ENCODE assay signal across 9 mouse cellular contexts in the genomic region with DNA sequence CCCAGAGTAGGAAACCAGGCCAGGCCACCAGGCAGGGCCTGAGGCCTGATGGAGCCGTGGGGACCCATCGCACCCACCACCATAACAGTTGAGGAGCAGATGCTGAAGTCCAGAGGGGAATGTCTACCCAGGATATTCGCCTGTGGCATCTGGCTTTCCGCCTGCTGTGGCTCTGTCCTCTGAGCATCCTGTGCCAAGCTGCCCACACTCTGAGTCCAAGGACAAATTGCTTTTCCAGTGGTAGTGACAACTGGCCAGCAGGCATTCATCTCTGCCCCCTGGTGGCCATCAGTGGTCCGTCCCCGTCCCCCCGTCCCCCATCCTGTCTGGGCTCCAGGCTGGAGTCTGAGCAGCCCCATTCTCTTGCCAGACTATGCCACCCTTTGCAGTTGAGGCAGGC. TPM values are rescaled to one million over a fixed set of nuclear protein-coding genes. Genes with fewer than 3 reads are reported as not detected.
DNase-seq lines count a peak whose midpoint lies in the region; ATAC-seq and TF ChIP-seq lines count a peak whose summit lies in the region.
"Had no signal": no experiment of that assay in that cellular context is flagged by ENCODE, and none has a peak within 500 bp of the region (broad histone marks: within the 10 kb centered on the region; RNA-seq: fewer than 3 reads in every experiment).

No protein-coding gene starts in this region.

- no peak overlapping the region for H3K4me3 ChIP-seq in kidney, embryonic 15.5 days (replicated peaks)
- H3K4me3 ChIP-seq in ES-E14 (ENCODE audit: insufficient read depth in 1 of 2, low read depth in 1 of 2, low read length in 2 of 2, poor library complexity in 1 of 2, severe bottlenecking in 1 of 2) = no peak overlapping the region
- H3K4me3 ChIP-seq in midbrain, postnatal 0 days (ENCODE audit: low read depth, low read length) = no peak overlapping the region
- H3K4me3 ChIP-seq: liver, embryonic 15.5 days had no signal

- H3K4me2 ChIP-seq in kidney, embryonic 15.5 days = no peak overlapping the region
- no peak overlapping the region for H3K4me2 ChIP-seq in midbrain, postnatal 0 days (ENCODE audit: low read depth, low read length, poor library complexity, severe bottlenecking)
- H3K4me2 ChIP-seq: liver, embryonic 15.5 days had no signal

- no peaks in the 10 kb centered on the region for H3K27me3 ChIP-seq in kidney, embryonic 15.5 days
- no peaks in the 10 kb centered on the region for H3K27me3 ChIP-seq in midbrain, postnatal 0 days (ENCODE audit: insufficient read depth, low read length)
- H3K27me3 ChIP-seq: liver, embryonic 15.5 days had no signal

- peak; percentile 78 for DNase-seq in kidney, adult 18-20 months
- no peak for DNase-seq in ES-E14 (ENCODE audit: low read depth, low spot score)
- peak; percentile 76 to 78 for DNase-seq in cerebellum, postnatal 10 days
- peak; percentile 72 to 73 for DNase-seq in gastrocnemius, postnatal 4 days (ENCODE audit: low spot score in 2 of 2)
- peak; percentile 73 to 79 for DNase-seq in layer of hippocampus, postnatal 10 days (ENCODE audit: low spot score in 2 of 2)
- DNase-seq in midbrain, postnatal 0 days (ENCODE audit: low spot score) = peak; percentile 71
- DNase-seq in thymus, postnatal 36 days = peak; percentile 53 to 58

- ATAC-seq in kidney, embryonic 15.5 days (replicated peaks; ENCODE audit: low FRiP score) = no peak
- ATAC-seq in midbrain, postnatal 0 days (ENCODE audit: low FRiP score) = no peak

- no peak overlapping the region for H3K27ac ChIP-seq in kidney, embryonic 15.5 days
- H3K27ac ChIP-seq in ES-E14 (ENCODE audit: insufficient read depth, low read depth, low read length, poor library complexity, severe bottlenecking) = no peak overlapping the region
- no peak overlapping the region for H3K27ac ChIP-seq in midbrain, postnatal 0 days (ENCODE audit: low read depth, low read length)
- H3K27ac ChIP-seq: liver, embryonic 15.5 days had no signal

- WGBS in kidney, embryonic 15.5 days = 60% methylated on average over 7 of the region's 7 CpGs
- 60% methylated on average over 7 of the region's 7 CpGs for WGBS in midbrain, postnatal 0 days

- peak; percentile 74 for TF ChIP-seq CTCF in midbrain, postnatal 0 days (IDR thresholded peaks at IDR 0.05)

- H3K9me3 ChIP-seq in kidney, embryonic 15.5 days (replicated peaks) = no peaks in the 10 kb centered on the region
- no peaks in the 10 kb centered on the region for H3K9me3 ChIP-seq in ES-E14 (ENCODE audit: control insufficient read depth, insufficient read depth, low read depth, low read length)
- H3K9me3 ChIP-seq in midbrain, postnatal 0 days (ENCODE audit: low read length) = no peaks in the 10 kb centered on the region
- H3K9me3 ChIP-seq: liver, embryonic 15.5 days had no signal

- H3K4me1 ChIP-seq in kidney, embryonic 15.5 days = peaks cover 71% of the 10 kb centered on the region
- peaks cover 0 to 7% of the 10 kb centered on the region in 2 experiments; a peak in 1 of 4 replicates for H3K4me1 ChIP-seq in ES-E14 (ENCODE audit: control insufficient read depth in 2 of 2, insufficient read depth in 2 of 2, low read length in 2 of 2, poor library complexity in 1 of 2)
- peaks cover 15% of the 10 kb centered on the region for H3K4me1 ChIP-seq in midbrain, postnatal 0 days (ENCODE audit: insufficient read depth, low read length)

- H3K36me3 ChIP-seq in kidney, embryonic 15.5 days = peaks cover 56% of the 10 kb centered on the region
- no peaks in the 10 kb centered on the region for H3K36me3 ChIP-seq in ES-E14 (ENCODE audit: control insufficient read depth, insufficient read depth, low read length, poor library complexity, severe bottlenecking)
- 0 out of 2 replicates have a peak, but pooled peaks cover 6% of the 10 kb centered on the region for H3K36me3 ChIP-seq in midbrain, postnatal 0 days (ENCODE audit: insufficient read depth, low read length)

- no peak overlapping the region for H3K9ac ChIP-seq in kidney, embryonic 15.5 days
- H3K9ac ChIP-seq in ES-E14 (ENCODE audit: insufficient read depth, low read depth, low read length, poor library complexity, severe bottlenecking) = no peak overlapping the region
- H3K9ac ChIP-seq in midbrain, postnatal 0 days (replicated peaks; ENCODE audit: low read length, poor library complexity, severe bottlenecking) = no peak overlapping the region
- H3K9ac ChIP-seq: liver, embryonic 15.5 days had no signal

- in situ Hi-C loops in ES-E14 (cut with MboI; ENCODE audit: low sequenced_read_pairs in 2 of 2, unreplicated experiment in 2 of 2) = no loop called here

TF ChIP-seq in ES-E14, 5 proteins besides CTCF, POLR2A, EP300 and RAD21:
- TF ChIP-seq ZC3H11A (IDR thresholded peaks at IDR 0.05; ENCODE audit: borderline replicate concordance, low read depth, low read length) (peak; percentile 42; the same call in 1 of the 2 replicates), ZNF384 (IDR thresholded peaks at IDR 0.05; ENCODE audit: low read depth, low read length) (no peak)

RNA-seq across cellular contexts. Expression of a gene that starts 23.0 kb away (rescaled TPM):
- polyA plus RNA-seq in kidney, embryonic 15.5 days (2015; fragmentation: Nextera tagmentation; extraction: Ambion mirVana) = 36.4 and 46.2 TPM in 2 replicates
- total RNA-seq in ES-E14 (2012; rRNA removed) = 27.5 and 32.7 TPM in 2 replicates
- total RNA-seq in gastrocnemius, postnatal 4 days (2021) = 1 to 10 TPM in 1 of 2 experiments, under 1 TPM in 1; 0.86 to 1.7 TPM
- 1 to 10 TPM in 1 of 2 experiments, under 1 TPM in 1; 0.78 to 1.3 TPM for total RNA-seq in layer of hippocampus, postnatal 10 days (2021)
- total RNA-seq in midbrain, postnatal 0 days (2014; rRNA removed) = 2.8 and 10.5 TPM in 2 replicates
- polyA plus RNA-seq in midbrain, postnatal 0 days (2015; fragmentation: Nextera tagmentation; extraction: Ambion mirVana) = 3.8 and 4.7 TPM in 2 replicates
